Mouse (Mus musculus) liver, postnatal 0 days (tissue): ENCODE measurements around the gene 2210016L21Rik.

Experiments
- CTCF ChIP-seq: sonication (generic); IDR thresholded peaks from 2 replicates; pipeline ENCODE4 v1.5.1; 2016; ENCODE audit warnings: antibody characterized with exemption, low read depth
- EP300 ChIP-seq: IDR thresholded peaks from 2 replicates; pipeline ENCODE4 v1.6.1; 2016; ENCODE audit warnings: antibody characterized with exemption, low read depth, mild to moderate bottlenecking

- TF ChIP-seq EP300 (no peak), CTCF (peak; percentile 54)
Measured at GRCm38 (mm10) chr5:114921551-114922365, 20.2 kb upstream of the 2210016L21Rik start.
